Mouse (Mus musculus): ENCODE data around the gene Ift57. TPM values are rescaled to one million over a fixed set of nuclear protein-coding genes. Genes with fewer than 3 reads are reported as not detected.

Ift57 gene
- total and polyA plus RNA-seq, 3 experiments: 13.3 to 28.8 (median 21.3) TPM

- Histone ChIP-seq H3K4me3 (replicated peaks in 1 of 3; ENCODE audit: low read depth in 2 of 3, low read length in 2 of 3, poor library complexity in 1 of 3) (no peak overlapping the region), H3K27ac (ENCODE audit: insufficient read depth, low read depth) (no peak overlapping the region), H3K4me1 (ENCODE audit: control insufficient read depth in 1 of 2, insufficient read depth in 2 of 2) (peaks cover 3 to 15% of the 10 kb centered on the region in 2 experiments; a peak in 3 of 4 replicates), H3K9me3 (replicated peaks; ENCODE audit: low read length) (peaks cover 11% of the 10 kb centered on the region), H3K4me2 (ENCODE audit: insufficient read depth, low read depth, poor library complexity, severe bottlenecking) (no peak overlapping the region), H3K9ac (ENCODE audit: insufficient read depth, low read depth) (no peak overlapping the region), H3K79me2 (replicated peaks; ENCODE audit: control insufficient read depth, extremely low read depth, insufficient read depth, poor library complexity, severe bottlenecking) (no peaks in the 10 kb centered on the region), H3K27me3 (replicated peaks) (no peaks in the 10 kb centered on the region), H3K36me3 (replicated peaks in 1 of 2; ENCODE audit: control insufficient read depth in 1 of 2, insufficient read depth in 1 of 2, low read length in 1 of 2) (no peaks in the 10 kb centered on the region)
- in situ Hi-C loops (cut with MboI; ENCODE audit: low pct_ligation_motif_present, low pct_unique_long_range_greater_than_20kb, low sequenced_read_pairs): no loop called here
- dilution Hi-C loops (cut with MboI; ENCODE audit: extremely low pct_ligation_motif_present, extremely low pct_unique_long_range_greater_than_20kb, low sequenced_read_pairs): no loop called here
- DNase-seq (ENCODE audit: extremely low read depth): no peak
- no peak for TF ChIP-seq RAD21 (IDR thresholded peaks at IDR 0.05; ENCODE audit: low read depth, low read length)
- TF ChIP-seq E2F4 (IDR thresholded peaks at IDR 0.05; ENCODE audit: insufficient replicate concordance, low read depth, low read length): no peak
- no peak for TF ChIP-seq USF1 (IDR thresholded peaks at IDR 0.05; ENCODE audit: low read depth, low read length)
- no peak for TF ChIP-seq TBP (conservative IDR thresholded peaks at IDR 0.05; ENCODE audit: low read depth, low read length)
Measured at GRCm38 (mm10) chr16:49783369-49783768, 84.3 kb downstream of the Ift57 start.

GRCm38 (mm10) chr16:49786116-49786515, 87.1 kb downstream of the Ift57 start:
- Histone ChIP-seq H3K9me3 (replicated peaks; ENCODE audit: low read length) (peaks cover 11% of the 10 kb centered on the region), H3K4me2 (ENCODE audit: insufficient read depth, low read depth, poor library complexity, severe bottlenecking) (no peak overlapping the region), H3K27me3 (replicated peaks) (no peaks in the 10 kb centered on the region), H3K79me2 (replicated peaks; ENCODE audit: control insufficient read depth, extremely low read depth, insufficient read depth, poor library complexity, severe bottlenecking) (no peaks in the 10 kb centered on the region), H3K4me1 (ENCODE audit: control insufficient read depth in 1 of 2, insufficient read depth in 2 of 2) (peaks cover 9 to 24% of the 10 kb centered on the region in 2 experiments), H3K27ac (ENCODE audit: insufficient read depth, low read depth) (no peak overlapping the region), H3K36me3 (replicated peaks in 1 of 2; ENCODE audit: control insufficient read depth in 1 of 2, insufficient read depth in 1 of 2, low read length in 1 of 2) (no peaks in the 10 kb centered on the region), H3K9ac (ENCODE audit: insufficient read depth, low read depth) (no peak overlapping the region), H3K4me3 (replicated peaks in 1 of 3; ENCODE audit: low read depth in 2 of 3, low read length in 2 of 3, poor library complexity in 1 of 3) (no peak overlapping the region)
- no peak for DNase-seq (ENCODE audit: extremely low read depth)
- dilution Hi-C loops (cut with MboI; ENCODE audit: extremely low pct_ligation_motif_present, extremely low pct_unique_long_range_greater_than_20kb, low sequenced_read_pairs) (no loop called here), in situ Hi-C loops (cut with MboI; ENCODE audit: low pct_ligation_motif_present, low pct_unique_long_range_greater_than_20kb, low sequenced_read_pairs) (no loop called here)
- TF ChIP-seq MYC (IDR thresholded peaks at IDR 0.05; ENCODE audit: low read depth, low read length) (no peak), TCF12 (IDR thresholded peaks at IDR 0.05; ENCODE audit: low read depth, low read length) (no peak), NRF1 (IDR thresholded peaks at IDR 0.05; ENCODE audit: low read depth, low read length) (no peak), NELFE (IDR thresholded peaks at IDR 0.05; ENCODE audit: low read depth, low read length) (no peak), KAT2A (IDR thresholded peaks at IDR 0.05; ENCODE audit: insufficient replicate concordance, low read length) (no peak), ETS1 (conservative IDR thresholded peaks at IDR 0.05; ENCODE audit: low read depth, low read length) (no peak)

DNA sequence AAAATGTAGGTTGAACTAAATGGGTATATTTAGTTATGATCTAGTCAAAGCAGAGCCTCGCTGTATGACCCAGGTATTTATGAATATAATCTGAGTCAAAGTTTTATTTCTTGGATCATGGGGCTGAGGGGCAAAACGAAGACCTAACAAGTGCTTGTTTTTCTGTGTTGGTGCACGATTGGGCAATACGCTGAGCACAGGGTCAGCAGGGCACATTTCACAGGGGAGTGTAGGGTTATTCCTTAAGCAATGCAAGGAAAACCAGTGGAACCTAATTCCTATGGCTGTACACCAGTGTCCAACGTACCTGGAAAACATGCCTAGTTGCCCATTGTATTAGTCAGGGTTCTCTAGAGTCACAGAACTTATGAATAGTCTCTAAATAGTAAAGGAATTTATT, 88.7 kb downstream of the Ift57 start:
- Histone ChIP-seq H3K4me1 (ENCODE audit: control insufficient read depth in 1 of 2, insufficient read depth in 2 of 2) (peaks cover 14 to 34% of the 10 kb centered on the region in 2 experiments), H3K36me3 (replicated peaks in 1 of 2; ENCODE audit: control insufficient read depth in 1 of 2, insufficient read depth in 1 of 2, low read length in 1 of 2) (no peaks in the 10 kb centered on the region), H3K27ac (ENCODE audit: insufficient read depth, low read depth) (no peak overlapping the region), H3K9ac (ENCODE audit: insufficient read depth, low read depth) (no peak overlapping the region), H3K4me2 (ENCODE audit: insufficient read depth, low read depth, poor library complexity, severe bottlenecking) (no peak overlapping the region), H3K4me3 (replicated peaks in 1 of 3; ENCODE audit: low read depth in 2 of 3, low read length in 2 of 3, poor library complexity in 1 of 3) (no peak overlapping the region), H3K79me2 (replicated peaks; ENCODE audit: control insufficient read depth, extremely low read depth, insufficient read depth, poor library complexity, severe bottlenecking) (no peaks in the 10 kb centered on the region), H3K27me3 (replicated peaks) (no peaks in the 10 kb centered on the region), H3K9me3 (replicated peaks; ENCODE audit: low read length) (no peaks in the 10 kb centered on the region)
- dilution Hi-C loops (cut with MboI; ENCODE audit: extremely low pct_ligation_motif_present, extremely low pct_unique_long_range_greater_than_20kb, low sequenced_read_pairs) (no loop called here), in situ Hi-C loops (cut with MboI; ENCODE audit: low pct_ligation_motif_present, low pct_unique_long_range_greater_than_20kb, low sequenced_read_pairs) (no loop called here)
- DNase-seq (ENCODE audit: extremely low read depth): no peak
- TF ChIP-seq JUN (IDR thresholded peaks at IDR 0.05; ENCODE audit: insufficient read depth, low read depth, low read length): no peak

All from CH12.LX (cell line).